Mouse (Mus musculus) embryonic facial prominence, embryonic 12.5 days (tissue): ENCODE measurements around the gene 9130019O22Rik. TPM values are rescaled to one million over a fixed set of nuclear protein-coding genes. Genes with fewer than 3 reads are reported as not detected.
"Not testable (repeated sequence)": the region's sequence is repeated elsewhere in the genome, so short reads cannot be mapped to it uniquely, and the experiment has no call there.

Experiments
- ATAC-seq: fragments of 200-750 bp; cut with Nextera tagmentation; 2 replicates; pipeline ENCODE4 v1.8.0; 2017; ENCODE audit not compliant: insufficient number of reproducible peaks, insufficient read depth, low FRiP score, low TSS enrichment
- H3K27ac ChIP-seq: fragments of 300-500 bp; sonication (generic); 2 replicates; pipeline ENCODE4 v1.5.1; 2016; ENCODE audit warnings: mild to moderate bottlenecking
- H3K27me3 ChIP-seq: fragments of 300-500 bp; sonication (generic); 2 replicates; pipeline ENCODE4 v1.6.1; 2016; ENCODE audit warnings: mild to moderate bottlenecking, moderate library complexity
- H3K36me3 ChIP-seq: fragments of 300-500 bp; sonication (generic); 2 replicates; pipeline ENCODE4 v1.6.1; 2016; ENCODE audit warnings: mild to moderate bottlenecking
- H3K4me1 ChIP-seq: fragments of 300-500 bp; sonication (generic); 2 replicates; pipeline ENCODE4 v1.6.1; 2016
- H3K4me2 ChIP-seq: fragments of 300-500 bp; sonication (generic); replicated peaks from 2 replicates; pipeline ENCODE4 v1.6.1; 2016; ENCODE audit warnings: mild to moderate bottlenecking, moderate library complexity
- H3K4me3 ChIP-seq: fragments of 300-500 bp; sonication (generic); 2 replicates; pipeline ENCODE4 v1.5.1; 2016; ENCODE audit warnings: mild to moderate bottlenecking
- H3K9ac ChIP-seq: fragments of 300-500 bp; sonication (generic); 2 replicates; pipeline ENCODE4 v1.6.1; 2016; ENCODE audit warnings: mild to moderate bottlenecking, moderate library complexity
- H3K9me3 ChIP-seq: fragments of 300-500 bp; sonication (generic); 2 replicates; pipeline ENCODE4 v1.6.1; 2016; ENCODE audit warnings: mild to moderate bottlenecking, moderate library complexity
- WGBS: fragments of 180-500 bp; shearing (Covaris S2); methylation state at CpG from one replicate; pipeline ENCODE4 v1.1.7; 2016; 5-methylcytosine and 5-hydroxymethylcytosine counted together
- polyA plus RNA-seq: library from polyadenylated mRNA; unstranded; fragments of >200 nt; fragmentation: Nextera tagmentation; extraction: Ambion mirVana; gene quantifications from 2 replicates; pipeline ENCODE4 v1.2.1, GENCODE M21; 2016

The 9130019O22Rik gene
- polyA plus RNA-seq, 1 experiment from 2014 or later: 6.0 TPM

DNA sequence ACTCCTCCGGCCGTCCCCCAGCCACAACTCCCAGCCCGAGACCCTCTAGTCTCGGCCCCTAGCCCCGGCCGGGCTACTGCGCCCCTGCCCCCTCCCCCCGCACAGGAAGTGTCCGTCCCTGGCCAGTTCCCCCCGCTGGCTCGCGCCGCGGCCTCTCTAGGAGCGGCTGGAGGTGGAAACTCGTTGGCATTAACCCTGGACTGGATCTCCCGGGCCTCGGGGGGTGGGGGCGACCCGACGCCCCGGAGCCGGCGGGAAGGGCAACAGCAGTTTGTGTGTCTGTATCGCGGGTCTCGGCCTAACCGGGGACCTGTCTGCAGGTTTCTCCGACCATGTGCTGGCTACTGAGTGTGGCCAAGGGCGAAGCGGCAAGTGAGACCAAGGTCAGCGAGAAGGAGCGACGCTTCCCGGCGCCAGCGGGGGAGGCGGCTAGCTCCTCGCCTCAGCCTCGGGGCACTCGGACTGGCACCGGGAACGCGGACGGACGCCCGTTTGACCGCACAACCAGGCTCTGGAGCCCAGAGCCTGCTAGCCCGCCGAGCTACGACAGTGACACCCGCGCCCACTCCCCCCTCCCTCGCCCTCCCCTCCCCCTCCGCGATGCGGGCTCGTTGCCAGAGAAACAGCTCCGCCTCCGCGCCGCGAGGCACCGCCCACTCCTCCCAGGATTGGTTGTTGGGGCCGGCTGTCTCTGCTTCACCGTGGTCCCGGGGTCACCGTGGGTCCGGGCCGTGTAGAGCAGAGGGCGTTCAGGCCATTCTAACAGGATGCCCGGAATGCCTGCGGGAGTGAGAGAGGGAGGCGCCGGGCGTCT is 41.2 kb downstream of the 9130019O22Rik start, which contains the start of gene Zfp768:
Gene Zfp768 (minus strand): TSS at position 78 of the 814 bp plus-strand sequence.
- Histone ChIP-seq H3K9me3 (no peaks in the 10 kb centered on the region), H3K4me2 (peak within 1 kb of the TSS; percentile 67), H3K27me3 (no peaks in the 10 kb centered on the region), H3K27ac (peak within 1 kb of the TSS; percentile 90), H3K4me3 (peak within 1 kb of the TSS; percentile 89), H3K36me3 (peaks cover 29% of the 10 kb centered on the region), H3K9ac (peak within 1 kb of the TSS; percentile 93), H3K4me1 (peaks cover 12% of the 10 kb centered on the region)
- ATAC-seq: peak; percentile 89
- WGBS: under 1% methylated on average over 76 of the region's 76 CpGs

GRCm38 (mm10) chr7:127345092-127345491 is 41.9 kb downstream of the 9130019O22Rik start:
- H3K4me1 ChIP-seq: peaks cover 12% of the 10 kb centered on the region
- H3K4me3 ChIP-seq: peak overlapping the region; percentile 89
- peak; percentile 29 for ATAC-seq
- H3K27me3 ChIP-seq: no peaks in the 10 kb centered on the region
- H3K4me2 ChIP-seq: peak overlapping the region; percentile 67
- H3K36me3 ChIP-seq: peaks cover 30% of the 10 kb centered on the region
- 0% methylated on average over 31 of the region's 42 CpGs for WGBS
- peak overlapping the region; percentile 90 for H3K27ac ChIP-seq
- H3K9me3 ChIP-seq: no peaks in the 10 kb centered on the region
- peak overlapping the region; percentile 93 for H3K9ac ChIP-seq

DNA sequence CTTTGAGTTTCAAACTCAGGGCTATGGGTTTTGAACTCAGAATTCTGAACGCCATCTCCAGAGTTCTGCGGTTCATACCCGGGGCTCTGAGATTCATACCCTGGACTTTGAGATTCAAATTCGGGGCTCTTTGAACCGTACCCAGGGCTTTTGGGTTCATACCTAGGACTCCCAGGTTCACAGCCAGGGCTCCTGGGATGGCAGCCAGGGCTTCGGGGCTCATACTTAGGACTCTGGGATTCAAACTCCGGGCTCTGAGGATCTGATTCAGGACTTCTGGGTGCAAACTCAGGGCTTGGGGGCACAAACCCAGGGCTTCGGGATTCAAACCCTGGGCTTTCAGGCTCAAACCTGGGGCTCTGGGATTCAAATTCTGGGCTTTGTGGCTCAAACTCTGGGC is 42.6 kb downstream of the 9130019O22Rik start:
- no peak for ATAC-seq
- Histone ChIP-seq H3K27me3 (no peaks in the 10 kb centered on the region), H3K4me3 (peak overlapping the region; percentile 89), H3K4me2 (peak overlapping the region; percentile 67), H3K4me1 (peaks cover 12% of the 10 kb centered on the region), H3K27ac (no peak overlapping the region), H3K9ac (peak overlapping the region; percentile 93), H3K36me3 (peaks cover 30% of the 10 kb centered on the region), H3K9me3 (no peaks in the 10 kb centered on the region)
- WGBS: 87% methylated on average over 8 of the region's 8 CpGs

- WGBS: 94% methylated on average over 38 of the region's 38 CpGs
- H3K27me3 ChIP-seq: no peaks in the 10 kb centered on the region
Measured at GRCm38 (mm10) chr7:127343351-127344019, 43.5 kb downstream of the 9130019O22Rik start.

DNA sequence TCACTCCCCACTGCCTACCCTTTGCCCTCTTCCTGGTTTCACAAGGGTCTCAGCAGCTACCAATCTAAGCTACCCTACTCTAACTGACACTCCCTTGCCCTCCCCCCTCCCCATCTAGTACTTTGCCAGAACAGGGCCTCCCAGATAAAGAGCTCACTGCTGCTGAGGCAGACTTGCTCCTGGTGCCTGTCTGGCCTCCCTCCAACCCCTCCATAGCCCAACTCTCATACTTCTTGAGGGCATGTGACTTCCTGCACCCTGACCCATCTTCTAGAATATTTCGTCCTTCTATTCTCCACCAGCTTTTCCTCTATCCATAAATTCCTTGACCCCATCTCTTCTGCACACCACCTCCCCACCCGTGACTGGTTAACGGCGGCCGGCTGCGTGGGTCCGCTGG is 44.1 kb downstream of the 9130019O22Rik start:
- Histone ChIP-seq H3K36me3 (peaks cover 30% of the 10 kb centered on the region), H3K27me3 (no peaks in the 10 kb centered on the region), H3K9me3 (no peaks in the 10 kb centered on the region), H3K4me2 (no peak overlapping the region), H3K4me1 (peaks cover 12% of the 10 kb centered on the region), H3K9ac (no peak overlapping the region), H3K27ac (no peak overlapping the region), H3K4me3 (no peak overlapping the region)
- no peak for ATAC-seq
- 93% methylated on average over 7 of the region's 7 CpGs for WGBS

More at GRCm38 (mm10) chr7:127343351-127344019, 43.5 kb downstream of the 9130019O22Rik start:
- Histone ChIP-seq H3K4me2 (no peak overlapping the region), H3K4me1 (peaks cover 12% of the 10 kb centered on the region), H3K27ac (no peak overlapping the region), H3K36me3 (peaks cover 30% of the 10 kb centered on the region), H3K9ac (no peak overlapping the region), H3K4me3 (no peak overlapping the region; the same call in 1 of the 2 replicates), H3K9me3 (no peaks in the 10 kb centered on the region)
- ATAC-seq: no peak

DNA sequence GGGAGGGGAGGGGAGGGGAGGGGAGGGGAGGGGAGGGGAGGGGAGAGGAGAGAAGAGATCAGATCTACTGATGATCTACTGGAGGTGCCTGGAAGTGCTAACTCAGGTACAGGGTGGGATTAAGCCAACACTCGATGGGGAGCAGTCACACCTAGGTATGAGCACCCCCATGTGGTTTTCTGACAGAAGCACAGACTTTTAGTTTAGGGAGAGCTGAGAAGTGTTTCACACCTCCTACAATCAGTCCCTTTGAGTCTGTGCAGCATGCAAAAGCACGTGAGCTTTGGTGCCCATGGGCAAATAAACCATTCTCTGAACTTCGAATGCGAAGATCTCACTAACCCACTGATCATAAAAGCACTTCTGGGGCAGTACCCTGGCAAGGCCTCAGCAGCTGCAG is 44.6 kb downstream of the 9130019O22Rik start:
- WGBS: 63% methylated on average over 4 of the region's 4 CpGs
- H3K9me3 ChIP-seq: no peaks in the 10 kb centered on the region
- H3K4me3 ChIP-seq: no peak overlapping the region
- H3K4me2 ChIP-seq: no peak overlapping the region
- peaks cover 12% of the 10 kb centered on the region for H3K4me1 ChIP-seq
- no peak for ATAC-seq
- no peaks in the 10 kb centered on the region for H3K27me3 ChIP-seq
- H3K27ac ChIP-seq: no peak overlapping the region
- no peak overlapping the region for H3K9ac ChIP-seq
- peaks cover 30% of the 10 kb centered on the region for H3K36me3 ChIP-seq

GRCm38 (mm10) chr7:127341861-127342260 is 45.1 kb downstream of the 9130019O22Rik start:
- 92% methylated on average over 6 of the region's 6 CpGs for WGBS
- H3K4me1 ChIP-seq: peaks cover 12% of the 10 kb centered on the region
- ATAC-seq, H3K27me3 ChIP-seq, H3K9ac ChIP-seq, H3K4me3 ChIP-seq, H3K4me2 ChIP-seq, H3K27ac ChIP-seq, H3K9me3 ChIP-seq: not testable (repeated sequence)
- peaks cover 30% of the 10 kb centered on the region for H3K36me3 ChIP-seq

- 95% methylated on average over 8 of the region's 8 CpGs for WGBS
- no peak for ATAC-seq
Measured at GRCm38 (mm10) chr7:127341356-127341755, 45.6 kb downstream of the 9130019O22Rik start.

DNA sequence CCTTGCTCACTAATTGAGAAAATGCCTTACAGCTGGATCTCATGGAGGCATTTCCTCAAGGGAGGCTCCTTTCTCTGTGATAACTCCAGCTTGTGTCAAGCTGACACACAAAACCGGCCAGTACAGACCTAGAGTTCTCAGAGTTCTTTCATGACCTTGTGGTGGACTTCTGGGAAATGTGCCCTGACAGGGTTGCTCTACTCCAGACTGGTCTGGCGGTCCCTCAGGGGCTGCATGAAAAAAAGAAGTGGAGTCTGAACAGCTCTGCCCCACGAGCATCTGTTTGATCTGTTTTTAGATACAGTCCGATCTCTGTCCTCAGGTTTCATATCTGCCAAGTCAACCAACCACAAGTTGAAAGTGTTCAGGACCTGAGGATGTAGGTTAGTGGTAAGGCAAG is 49.3 kb downstream of the 9130019O22Rik start:
- Histone ChIP-seq H3K4me3 (no peak overlapping the region), H3K4me1 (no peaks in the 10 kb centered on the region), H3K4me2 (no peak overlapping the region), H3K9ac (no peak overlapping the region), H3K9me3 (no peaks in the 10 kb centered on the region), H3K27ac (no peak overlapping the region), H3K36me3 (peaks cover 15% of the 10 kb centered on the region), H3K27me3 (no peaks in the 10 kb centered on the region)
- ATAC-seq: no peak
- WGBS: 48% methylated on average over 4 of the region's 4 CpGs

More at GRCm38 (mm10) chr7:127341356-127341755, 45.6 kb downstream of the 9130019O22Rik start:
- peaks cover 30% of the 10 kb centered on the region for H3K36me3 ChIP-seq
- peaks cover 9% of the 10 kb centered on the region for H3K4me1 ChIP-seq
- no peak overlapping the region for H3K4me3 ChIP-seq
- no peaks in the 10 kb centered on the region for H3K9me3 ChIP-seq
- no peaks in the 10 kb centered on the region for H3K27me3 ChIP-seq
- no peak overlapping the region for H3K27ac ChIP-seq
- no peak overlapping the region for H3K4me2 ChIP-seq
- no peak overlapping the region for H3K9ac ChIP-seq

DNA sequence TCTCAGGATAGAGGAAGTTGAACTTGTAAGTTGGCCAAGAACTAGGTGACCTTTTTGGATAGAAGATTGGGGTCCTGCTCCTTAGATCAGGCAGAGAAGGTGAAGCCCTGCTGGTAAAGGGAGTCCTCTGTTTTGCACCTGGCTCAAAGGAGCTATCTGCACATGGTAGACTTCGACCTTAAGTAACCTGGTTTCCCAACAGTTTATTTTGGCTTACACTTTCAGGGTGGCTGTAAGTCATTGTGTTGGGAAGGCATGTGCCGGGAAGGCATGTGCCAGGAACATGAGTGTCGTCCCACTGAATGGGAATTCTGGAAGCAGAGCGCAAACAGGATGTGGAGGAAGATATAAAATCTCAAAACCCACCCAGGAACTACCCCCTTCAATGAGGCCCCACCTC is 51.4 kb downstream of the 9130019O22Rik start:
- H3K4me2 ChIP-seq: no peak overlapping the region
- no peak overlapping the region for H3K27ac ChIP-seq
- H3K9ac ChIP-seq: no peak overlapping the region
- WGBS: 88% methylated on average over 4 of the region's 4 CpGs
- H3K4me3 ChIP-seq: no peak overlapping the region
- H3K9me3 ChIP-seq: no peaks in the 10 kb centered on the region
- ATAC-seq: no peak
- H3K36me3 ChIP-seq: no peaks in the 10 kb centered on the region
- no peaks in the 10 kb centered on the region for H3K27me3 ChIP-seq
- H3K4me1 ChIP-seq: no peaks in the 10 kb centered on the region

- Histone ChIP-seq H3K4me3 (no peak overlapping the region), H3K9ac (no peak overlapping the region), H3K4me2 (no peak overlapping the region), H3K36me3 (no peaks in the 10 kb centered on the region), H3K4me1 (no peaks in the 10 kb centered on the region), H3K27ac (no peak overlapping the region), H3K27me3 (no peaks in the 10 kb centered on the region), H3K9me3 (no peaks in the 10 kb centered on the region)
- 80% methylated on average over 6 of the region's 6 CpGs for WGBS
- ATAC-seq: no peak
Measured at GRCm38 (mm10) chr7:127333240-127333639, 53.7 kb downstream of the 9130019O22Rik start.
